Mouse (Mus musculus) neural tube, embryonic 10.5 days (tissue): ENCODE data around the gene Ces1a.

Source experiments
- DNase-seq: peaks from one replicate; pipeline ENCODE4 v3.0.0-alpha.2; 2017; ENCODE audit warnings: low spot score; ENCODE audit errors: extremely low spot score

Gene Ces1a

DNA sequence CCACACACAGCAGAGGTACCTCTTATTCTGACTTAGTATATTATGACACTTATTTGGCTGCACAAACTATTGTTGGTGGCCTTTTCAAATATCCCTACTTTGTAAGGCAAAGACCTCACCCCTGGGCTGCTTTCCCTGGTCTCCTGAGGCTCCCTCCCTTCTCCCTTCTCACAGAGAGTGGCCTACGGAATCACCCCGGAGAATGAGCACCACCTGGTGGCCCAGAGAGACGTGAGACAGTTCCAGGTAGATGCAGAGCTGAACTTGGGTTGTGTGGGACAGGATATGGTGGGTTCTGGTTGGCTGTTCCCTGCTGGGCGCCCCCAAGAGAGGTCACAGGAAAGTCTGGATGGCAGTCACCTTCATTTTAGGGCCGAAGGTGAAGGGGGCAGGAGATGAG is 51.2 kb downstream of the Ces1a start:
- DNase-seq = peak; percentile 24

DNA sequence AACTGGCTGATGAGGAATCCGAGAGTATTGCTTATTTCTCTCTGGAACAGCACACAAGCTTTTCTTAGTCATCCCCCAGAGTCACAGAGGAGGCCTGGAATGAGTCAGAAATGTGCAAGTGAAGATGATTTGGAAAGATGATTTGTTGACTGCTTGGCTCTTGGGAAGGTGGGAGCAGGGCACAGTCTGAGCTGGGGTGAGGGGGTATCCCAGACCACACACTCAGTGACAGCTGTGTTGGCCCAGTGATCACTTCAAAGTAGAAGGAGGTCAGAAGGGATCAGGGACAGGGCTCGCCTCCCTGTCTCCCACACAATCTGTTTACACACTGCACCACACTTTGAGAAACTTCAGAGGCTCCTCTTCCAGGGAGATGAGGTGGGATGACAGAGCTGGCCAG is 63.6 kb downstream of the Ces1a start:
- no peak for DNase-seq

DNA sequence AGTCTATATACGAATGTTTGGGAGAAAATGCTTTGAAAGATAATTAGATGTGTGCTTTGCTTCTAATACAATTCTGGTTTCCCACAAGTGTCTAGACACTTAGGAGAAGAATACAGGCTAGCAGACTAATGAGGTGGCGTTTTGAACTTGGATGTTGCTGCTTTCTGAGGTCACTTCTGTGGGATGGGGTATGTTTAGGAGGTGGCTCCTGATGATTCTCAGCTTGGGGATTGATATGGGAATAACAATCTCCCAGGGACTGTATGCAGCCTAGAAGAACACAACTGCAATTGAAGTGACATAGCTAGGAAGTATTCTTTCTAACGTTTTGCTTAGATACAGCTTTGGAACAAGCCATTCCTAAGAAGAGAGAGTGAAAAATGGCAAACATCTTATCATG is 65.5 kb downstream of the Ces1a start:
- no peak for DNase-seq

DNA sequence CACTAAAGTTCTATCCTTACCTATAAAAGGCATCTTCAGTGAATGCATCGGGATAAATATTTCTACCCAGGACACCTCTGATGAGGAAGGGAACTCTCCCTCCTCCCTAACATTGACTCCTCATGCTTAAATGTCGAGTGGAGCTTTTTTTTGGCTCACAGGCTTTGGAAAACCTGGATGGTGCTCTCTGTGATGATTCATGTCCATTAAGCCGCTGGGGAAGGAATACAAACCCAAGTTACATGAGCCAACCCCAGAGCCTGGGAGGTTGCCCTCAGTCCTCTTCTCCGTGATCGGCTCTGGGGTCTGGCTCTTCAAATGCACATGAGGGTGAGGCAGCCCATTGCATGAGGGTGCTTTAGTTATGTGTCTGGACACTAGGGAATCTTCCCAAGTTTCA is 71.3 kb downstream of the Ces1a start:
- DNase-seq = no peak

DNA sequence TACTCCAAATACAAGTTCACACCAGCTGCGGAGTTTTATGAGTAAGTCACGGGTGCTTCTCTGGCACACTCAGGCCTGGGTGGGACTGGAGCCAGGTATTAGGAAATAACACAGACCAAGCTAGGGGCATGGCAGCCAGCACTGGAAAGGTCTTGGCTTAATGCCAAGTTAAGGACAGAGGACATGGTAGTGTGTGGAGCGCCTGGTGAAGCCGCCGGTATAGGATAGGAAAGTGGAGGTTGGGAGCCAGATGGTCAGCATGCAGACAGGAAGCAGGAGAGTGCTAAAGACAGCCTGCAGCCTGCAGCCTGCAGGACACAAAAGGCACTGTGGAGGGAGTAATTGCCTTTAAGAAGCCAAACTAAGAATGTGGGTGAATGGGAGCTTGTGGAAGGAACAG is 75.0 kb downstream of the Ces1a start:
- no peak for DNase-seq
